Mouse (Mus musculus): ENCODE measurements around the gene Gata2. TPM values are rescaled to one million over a fixed set of nuclear protein-coding genes. Genes with fewer than 3 reads are reported as not detected.

Gata2 gene
- 0.41 TPM for polyA plus RNA-seq (2014; fragmentation: Illumina TruSeq; extraction: RNeasy Lipid Tissue Mini Kit (QIAGEN cat#74804); ENCODE audit: low replicate concordance)

GRCm38 (mm10) chr6:88193433-88194052, at the start of gene Gata2:
Gata2 (plus strand) TSS chr6:88193891.

DNA sequence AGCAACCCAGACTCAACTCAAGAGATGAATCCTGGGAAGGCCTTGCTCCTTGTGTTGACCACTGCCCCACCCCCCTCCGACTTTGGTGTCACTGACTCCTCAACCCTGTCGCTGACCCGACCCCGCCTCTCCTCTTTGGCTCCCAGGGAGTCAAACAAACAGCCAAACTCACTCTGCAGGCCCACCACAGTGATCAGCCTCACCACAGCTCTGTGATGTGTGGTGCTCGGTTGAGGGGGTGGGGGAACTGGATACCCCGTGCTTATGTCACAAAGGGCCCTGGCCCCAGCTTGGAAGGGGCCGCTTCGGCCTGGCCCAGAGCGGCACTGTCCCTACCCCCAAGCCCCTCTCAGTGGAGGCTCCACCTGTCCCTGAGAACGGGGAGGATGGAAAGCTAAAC, 28.3 kb downstream of the Gata2 start, which contains the start of gene Dnajb8:
Dnajb8 (plus strand) TSS at position 301 of the 400 bp plus-strand sequence.

Other genes with a start within 250 kb of the Gata2 start
- not detected for gene H1fx, start 212.3 kb upstream of the Gata2 start, polyA plus RNA-seq (2014; fragmentation: Illumina TruSeq; extraction: RNeasy Lipid Tissue Mini Kit (QIAGEN cat#74804); ENCODE audit: low replicate concordance)
- 208 TPM for gene Rab7, start 148.6 kb upstream of the Gata2 start, polyA plus RNA-seq (2014; fragmentation: Illumina TruSeq; extraction: RNeasy Lipid Tissue Mini Kit (QIAGEN cat#74804); ENCODE audit: low replicate concordance)
- 65.0 TPM for gene Rpn1, start 109.4 kb upstream of the Gata2 start, polyA plus RNA-seq (2014; fragmentation: Illumina TruSeq; extraction: RNeasy Lipid Tissue Mini Kit (QIAGEN cat#74804); ENCODE audit: low replicate concordance)
- gene Dnajb8, start 28.4 kb downstream of the Gata2 start, polyA plus RNA-seq (2014; fragmentation: Illumina TruSeq; extraction: RNeasy Lipid Tissue Mini Kit (QIAGEN cat#74804); ENCODE audit: low replicate concordance): not detected

Data from small intestine, adult 10 weeks (tissue).